Mouse (Mus musculus) bone marrow macrophage, adult 2 months (primary cell): Measurements from ENCODE around the gene Ksr2.

ENCODE experiments used
- CTCF ChIP-seq: IDR thresholded peaks from 2 replicates; pipeline ENCODE4 v1.5.1; 2012; ENCODE audit warnings: low read depth, mild to moderate bottlenecking, low read length, moderate library complexity
- POLR2A ChIP-seq: IDR thresholded peaks from 2 replicates; pipeline ENCODE4 v1.6.1; 2012; ENCODE audit warnings: mild to moderate bottlenecking, low read depth, low read length, borderline replicate concordance

GRCm38 (mm10) chr5:117481586-117481985, 67.8 kb downstream of the Ksr2 start:
- no peak for TF ChIP-seq CTCF
- no peak for TF ChIP-seq POLR2A
